Mouse (Mus musculus) intestine, embryonic 14.5 days (tissue): ENCODE measurements at regions not wholly inside any gene's neighbourhood (a gene's known extent, or its start where the extent isn't known, plus 50 kb on each side); places are given as distances from the start of the nearest gene placed in this dataset.

Source experiments
- ATAC-seq: fragments of 200-750 bp; cut with Nextera tagmentation; replicated peaks from 2 replicates; pipeline ENCODE4 v1.8.0; 2017; ENCODE audit warnings: low read depth, moderate number of reproducible peaks, moderate TSS enrichment, moderate library complexity; ENCODE audit not compliant: low FRiP score, low TSS enrichment
- DNase-seq: peaks from one replicate; pipeline ENCODE4 v3.0.0-alpha.2; 2018; ENCODE audit warnings: low spot score
- H3K27ac ChIP-seq: fragments of 300-500 bp; sonication (generic); 2 replicates; pipeline ENCODE4 v1.5.1; 2014; ENCODE audit warnings: low read depth, mild to moderate bottlenecking, control low read depth
- H3K27me3 ChIP-seq: fragments of 300-500 bp; sonication (generic); replicated peaks from 2 replicates; pipeline ENCODE4 v1.6.1; 2014; ENCODE audit warnings: low read length, control low read depth; ENCODE audit not compliant: control insufficient read depth, insufficient read depth
- H3K36me3 ChIP-seq: fragments of 300-500 bp; sonication (generic); 2 replicates; pipeline ENCODE4 v1.6.1; 2014; ENCODE audit warnings: low read length, control low read depth; ENCODE audit not compliant: control insufficient read depth, insufficient read depth
- H3K4me1 ChIP-seq: fragments of 300-500 bp; sonication (generic); replicated peaks from 2 replicates; pipeline ENCODE4 v1.6.1; 2014; ENCODE audit warnings: low read length, control low read depth, mixed read lengths; ENCODE audit not compliant: control insufficient read depth, insufficient read depth
- H3K4me2 ChIP-seq: fragments of 300-500 bp; sonication (generic); 2 replicates; pipeline ENCODE4 v1.6.1; 2014; ENCODE audit warnings: low read length
- H3K4me3 ChIP-seq: fragments of 300-500 bp; sonication (generic); 2 replicates; pipeline ENCODE4 v1.5.1; 2014; ENCODE audit warnings: low read depth, low read length, control low read depth, mixed read lengths
- H3K9ac ChIP-seq: fragments of 300-500 bp; sonication (generic); 2 replicates; pipeline ENCODE4 v1.6.1; 2014; ENCODE audit warnings: mild to moderate bottlenecking, low read length
- H3K9me3 ChIP-seq: fragments of 300-500 bp; sonication (generic); 2 replicates; pipeline ENCODE4 v1.6.1; 2016; ENCODE audit warnings: low read length, control low read depth; ENCODE audit not compliant: control insufficient read depth
- WGBS: fragments of 180-500 bp; shearing (Covaris S2); extraction: QIAGEN DNeasy Blood & Tissue Kit; methylation state at CpG from one replicate; pipeline ENCODE4 v1.1.7; 2014; 5-methylcytosine and 5-hydroxymethylcytosine counted together

DNA sequence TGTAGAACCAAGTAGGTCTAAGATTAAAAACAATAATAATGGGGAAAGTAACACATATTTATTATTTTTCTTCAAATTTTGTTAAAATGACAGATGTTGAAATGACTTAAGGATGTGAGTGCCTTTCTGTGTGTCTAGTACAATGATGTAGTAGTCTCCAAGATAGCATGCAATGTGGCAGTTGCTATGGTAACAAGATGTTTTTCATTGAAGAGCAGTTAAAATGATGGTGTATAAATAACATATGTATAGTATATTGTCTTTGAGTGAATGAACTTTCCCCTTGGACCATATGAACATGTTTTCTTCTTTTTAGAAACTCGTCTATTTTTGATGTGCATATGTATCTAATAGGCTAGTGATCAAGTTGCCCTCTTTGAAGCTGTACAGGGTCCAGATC is 1044.6 kb downstream of the Ttll7 start:
- ATAC-seq = no peak
- H3K27me3 ChIP-seq = no peaks in the 10 kb centered on the region
- H3K4me1 ChIP-seq = no peaks in the 10 kb centered on the region
- H3K27ac ChIP-seq = no peak overlapping the region
- H3K4me2 ChIP-seq = no peak overlapping the region
- no peak for DNase-seq
- H3K36me3 ChIP-seq = no peaks in the 10 kb centered on the region
- H3K9me3 ChIP-seq = no peaks in the 10 kb centered on the region
- H3K4me3 ChIP-seq = no peak overlapping the region
- no peak overlapping the region for H3K9ac ChIP-seq
- 68% methylated on average over 1 of the region's 1 CpGs for WGBS

DNA sequence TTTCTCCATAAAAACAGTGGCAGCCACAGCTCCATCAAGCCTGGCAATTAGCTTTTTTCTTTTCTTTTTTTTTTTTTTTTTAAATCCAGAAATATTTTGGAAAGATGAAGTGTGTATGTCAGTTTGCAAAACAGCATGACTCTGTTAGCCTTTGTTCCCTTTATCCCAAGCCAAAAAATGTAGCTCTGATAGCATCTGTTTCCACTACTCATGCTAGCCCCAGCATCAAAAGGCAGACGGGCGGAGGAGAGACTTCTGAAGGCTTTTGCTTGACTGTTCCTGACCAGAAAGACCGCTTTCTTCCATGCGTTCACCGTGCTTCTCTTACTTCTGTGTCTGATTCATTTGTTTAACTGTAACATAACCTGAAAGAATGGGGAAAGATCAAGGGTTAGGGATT is 1039.5 kb downstream of the Ttll7 start:
- DNase-seq = no peak
- H3K27ac ChIP-seq = no peak overlapping the region
- no peaks in the 10 kb centered on the region for H3K4me1 ChIP-seq
- no peak overlapping the region for H3K9ac ChIP-seq
- no peak for ATAC-seq
- H3K27me3 ChIP-seq = no peaks in the 10 kb centered on the region
- no peak overlapping the region for H3K4me3 ChIP-seq
- no peaks in the 10 kb centered on the region for H3K9me3 ChIP-seq
- WGBS = 85% methylated on average over 5 of the region's 5 CpGs
- no peaks in the 10 kb centered on the region for H3K36me3 ChIP-seq
- H3K4me2 ChIP-seq = no peak overlapping the region

DNA sequence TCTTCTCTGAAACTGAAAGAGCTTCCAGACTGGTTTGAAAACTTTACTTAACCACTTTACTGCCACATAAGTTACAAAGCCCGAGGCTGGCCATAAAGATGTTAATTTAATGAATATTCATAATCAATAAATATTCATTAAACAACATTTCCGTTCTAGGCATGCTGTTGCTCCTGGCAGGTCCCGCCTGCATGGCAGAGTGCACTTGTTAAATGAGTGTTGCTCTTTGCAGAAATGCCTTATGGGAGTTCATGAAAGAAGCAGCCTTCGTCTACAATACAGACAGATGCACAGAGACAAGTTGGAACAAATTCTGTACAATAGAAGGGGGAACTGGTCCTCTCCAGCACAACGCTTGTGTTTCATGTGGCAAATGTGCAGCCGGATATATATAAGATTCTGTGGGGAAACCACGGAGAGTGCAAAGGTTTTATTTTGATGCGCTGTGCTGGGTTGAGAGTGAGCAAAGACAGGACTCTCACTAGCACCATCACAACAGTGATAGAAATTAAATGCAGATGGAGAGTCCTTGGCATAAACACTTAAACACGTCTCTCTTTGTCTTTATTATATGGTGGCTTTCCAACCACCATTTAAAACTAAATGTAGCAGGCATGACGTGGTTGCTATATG is 1034.2 kb downstream of the Ttll7 start:
- DNase-seq (no peak), ATAC-seq (no peak)
- Histone ChIP-seq H3K4me1 (peaks cover 4% of the 10 kb centered on the region; the same call in 1 of the 2 replicates), H3K4me2 (no peak overlapping the region), H3K27me3 (no peaks in the 10 kb centered on the region), H3K27ac (no peak overlapping the region), H3K9ac (no peak overlapping the region), H3K4me3 (no peak overlapping the region), H3K9me3 (no peaks in the 10 kb centered on the region), H3K36me3 (no peaks in the 10 kb centered on the region)
- 83% methylated on average over 10 of the region's 10 CpGs for WGBS

DNA sequence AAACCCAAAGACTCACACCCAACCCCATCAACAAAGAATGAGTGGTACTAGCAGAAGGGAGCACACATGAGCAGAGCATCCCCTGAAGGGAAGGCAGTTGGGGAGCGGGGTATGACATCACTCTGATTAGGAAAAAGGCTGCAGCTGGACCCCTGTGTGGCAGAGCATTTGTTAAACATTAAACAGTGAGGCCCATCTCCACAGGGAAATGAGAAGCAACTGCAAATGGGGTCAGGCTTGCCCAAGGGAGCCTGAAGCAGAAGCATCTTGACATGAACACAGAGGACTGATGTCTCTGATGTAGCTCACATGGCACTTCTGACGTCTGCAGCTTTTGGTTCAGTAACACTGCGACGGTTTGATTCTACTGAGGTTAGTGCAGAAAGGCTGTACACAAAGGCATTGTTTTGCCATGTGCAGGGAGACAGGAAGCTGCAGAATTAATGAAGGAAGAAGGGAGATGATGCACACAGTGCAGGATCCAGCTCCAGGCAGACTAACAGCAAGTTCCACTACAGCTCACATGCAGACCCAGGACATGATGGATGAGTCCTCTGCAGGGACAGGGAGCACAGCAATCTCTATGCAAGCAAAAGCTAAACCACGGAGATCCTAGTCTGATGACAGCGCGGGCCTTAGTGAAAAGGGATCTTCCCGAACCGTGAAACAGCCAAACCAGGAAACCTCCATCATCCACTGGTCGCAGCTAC is 1030.9 kb downstream of the Ttll7 start:
- H3K9ac ChIP-seq = no peak overlapping the region
- ATAC-seq (no peak), DNase-seq (peak; percentile 53)
- H3K4me2 ChIP-seq = no peak overlapping the region
- no peaks in the 10 kb centered on the region for H3K27me3 ChIP-seq
- H3K36me3 ChIP-seq = no peaks in the 10 kb centered on the region
- H3K27ac ChIP-seq = no peak overlapping the region
- H3K4me1 ChIP-seq = peaks cover 4% of the 10 kb centered on the region; the same call in 1 of the 2 replicates
- H3K9me3 ChIP-seq = no peaks in the 10 kb centered on the region
- no peak overlapping the region for H3K4me3 ChIP-seq
- WGBS = 50% methylated on average over 10 of the region's 10 CpGs

DNA sequence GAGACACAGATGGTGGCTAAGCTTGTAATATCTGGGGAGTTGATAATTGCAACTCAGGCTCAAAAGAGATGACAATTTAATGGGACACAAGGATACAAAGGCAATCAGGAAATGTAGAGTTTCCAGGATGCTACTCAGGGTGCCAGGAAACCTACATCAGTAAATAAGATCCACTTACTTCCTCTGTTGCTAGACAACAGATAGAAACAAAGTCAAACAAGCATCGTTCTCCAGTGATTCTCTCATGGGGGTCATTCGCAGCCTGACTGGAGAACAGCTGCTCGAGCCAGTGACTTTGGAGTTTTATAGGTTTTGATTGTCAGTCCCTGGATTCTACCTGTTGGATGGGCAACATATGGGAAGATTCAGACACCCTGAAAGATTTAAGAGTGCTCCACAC is 1026.5 kb downstream of the Ttll7 start:
- no peak for ATAC-seq
- 70% methylated on average over 3 of the region's 3 CpGs for WGBS
- no peak for DNase-seq

DNA sequence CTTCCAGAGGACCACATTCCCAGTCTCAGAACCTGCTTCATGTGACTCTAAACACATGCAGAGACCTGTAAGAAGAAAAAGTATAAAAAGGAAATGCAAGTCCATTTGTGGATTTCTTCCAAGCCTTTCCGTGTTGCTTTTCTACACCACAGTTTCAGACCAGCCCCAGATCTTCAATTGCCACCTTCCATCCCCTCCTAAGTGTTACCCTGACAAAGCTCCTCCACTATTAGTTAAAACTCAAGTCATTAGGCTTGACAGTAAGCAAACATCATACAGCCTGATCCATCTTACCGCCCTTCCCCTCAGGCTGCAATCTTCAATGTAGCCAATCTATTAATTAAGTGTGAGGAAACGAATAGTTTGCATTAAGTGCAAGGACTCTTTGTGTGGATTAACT is 1016.1 kb downstream of the Ttll7 start:
- 66% methylated on average over 3 of the region's 3 CpGs for WGBS
- no peak for DNase-seq
- Histone ChIP-seq H3K9me3 (no peaks in the 10 kb centered on the region), H3K27ac (no peak overlapping the region), H3K4me2 (no peak overlapping the region), H3K4me3 (no peak overlapping the region), H3K4me1 (no peaks in the 10 kb centered on the region), H3K27me3 (no peaks in the 10 kb centered on the region), H3K36me3 (no peaks in the 10 kb centered on the region), H3K9ac (no peak overlapping the region)
- no peak for ATAC-seq

More for the DNA sequence above, 1026.5 kb downstream of the Ttll7 start:
- H3K4me3 ChIP-seq = no peak overlapping the region
- H3K36me3 ChIP-seq = no peaks in the 10 kb centered on the region
- H3K27me3 ChIP-seq = no peaks in the 10 kb centered on the region
- H3K9ac ChIP-seq = no peak overlapping the region
- peaks cover 4% of the 10 kb centered on the region; the same call in 1 of the 2 replicates for H3K4me1 ChIP-seq
- H3K27ac ChIP-seq = no peak overlapping the region
- H3K9me3 ChIP-seq = no peaks in the 10 kb centered on the region
- H3K4me2 ChIP-seq = no peak overlapping the region

DNA sequence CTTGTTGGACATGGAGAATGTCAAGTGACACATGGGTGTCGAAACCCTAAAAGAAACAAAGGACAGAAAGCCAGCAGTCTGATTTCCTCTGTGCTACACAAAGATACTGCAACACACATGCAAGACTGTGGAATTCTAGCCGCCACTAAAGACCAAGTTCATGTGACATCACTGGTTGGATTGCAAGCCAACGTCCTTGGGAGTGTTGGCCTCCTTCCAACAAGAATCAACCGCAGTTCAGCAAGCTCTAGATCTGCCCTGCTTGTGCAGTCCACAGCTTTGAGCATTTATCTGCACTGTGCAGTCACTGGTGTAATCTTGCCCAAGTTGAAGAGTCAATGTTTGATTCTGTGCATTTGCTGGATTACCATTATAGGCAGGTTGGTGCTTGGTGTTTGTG is 1001.2 kb downstream of the Ttll7 start:
- Histone ChIP-seq H3K4me3 (no peak overlapping the region), H3K27ac (no peak overlapping the region), H3K4me2 (no peak overlapping the region), H3K27me3 (no peaks in the 10 kb centered on the region), H3K9ac (no peak overlapping the region), H3K4me1 (no peaks in the 10 kb centered on the region), H3K9me3 (no peaks in the 10 kb centered on the region), H3K36me3 (no peaks in the 10 kb centered on the region)
- DNase-seq = no peak
- WGBS = 71% methylated on average over 4 of the region's 4 CpGs
- no peak for ATAC-seq

DNA sequence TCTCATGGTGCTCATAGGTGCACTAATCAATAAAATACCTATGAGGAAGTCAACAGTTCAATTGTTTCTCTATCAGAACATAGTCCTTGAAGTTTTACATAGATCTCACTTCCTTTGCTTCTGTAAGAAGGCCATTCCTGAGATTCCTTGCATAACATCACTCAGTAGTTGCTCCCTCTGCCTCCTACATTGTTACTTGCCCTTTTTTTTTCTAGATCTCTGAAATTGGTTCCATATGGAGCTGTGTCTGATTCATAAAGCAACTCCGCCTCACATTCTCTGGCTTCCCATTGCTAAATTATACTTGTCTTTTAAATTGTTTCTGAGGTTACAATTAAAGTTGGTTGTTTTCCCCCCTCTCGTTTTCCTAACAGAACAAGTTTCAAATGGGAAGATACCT is 1000.7 kb downstream of the Ttll7 start:
- no peaks in the 10 kb centered on the region for H3K36me3 ChIP-seq

DNA sequence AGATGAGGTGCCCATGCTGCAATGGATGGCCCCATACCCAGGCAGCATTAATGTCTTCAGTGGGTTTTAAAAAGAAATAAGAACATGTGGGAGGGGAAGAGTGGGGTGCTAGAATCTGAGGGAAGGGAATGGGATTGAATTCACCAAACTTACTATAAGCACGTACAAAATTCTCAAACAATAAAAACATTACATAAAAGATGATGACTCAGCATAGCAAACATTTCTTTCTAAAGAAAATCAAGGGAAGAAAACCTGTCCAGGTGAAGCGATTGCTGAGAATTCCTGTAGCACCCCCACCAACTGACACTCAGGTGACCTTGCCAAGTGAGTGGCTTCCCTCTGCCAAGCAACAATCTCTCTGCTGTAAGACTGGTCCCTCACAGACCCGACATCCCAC is 989.2 kb downstream of the Ttll7 start:
- Histone ChIP-seq H3K4me1 (no peaks in the 10 kb centered on the region; the same call in 1 of the 2 replicates), H3K4me3 (no peak overlapping the region), H3K9me3 (no peaks in the 10 kb centered on the region), H3K27me3 (no peaks in the 10 kb centered on the region), H3K36me3 (no peaks in the 10 kb centered on the region), H3K9ac (no peak overlapping the region), H3K27ac (no peak overlapping the region), H3K4me2 (no peak overlapping the region)
- WGBS = 54% methylated on average over 3 of the region's 3 CpGs
- ATAC-seq (no peak), DNase-seq (no peak)

More for the DNA sequence above, 1000.7 kb downstream of the Ttll7 start:
- 85% methylated on average over 2 of the region's 2 CpGs for WGBS
- Histone ChIP-seq H3K9me3 (no peaks in the 10 kb centered on the region), H3K27me3 (no peaks in the 10 kb centered on the region), H3K9ac (no peak overlapping the region), H3K27ac (no peak overlapping the region), H3K4me2 (no peak overlapping the region), H3K4me1 (no peaks in the 10 kb centered on the region), H3K4me3 (no peak overlapping the region)
- DNase-seq (no peak), ATAC-seq (no peak)
